Mouse (Mus musculus) forebrain, embryonic 15.5 days (tissue): ENCODE results near the gene Ano6. TPM values are rescaled to one million over a fixed set of nuclear protein-coding genes. Genes with fewer than 3 reads are reported as not detected.

Experiments
- ATAC-seq: fragments of 200-750 bp; cut with Nextera tagmentation; replicated peaks from 2 replicates; pipeline ENCODE4 v1.8.0; 2017; ENCODE audit warnings: mild to moderate bottlenecking, moderate TSS enrichment, moderate library complexity
- H3K27ac ChIP-seq: fragments of 300-500 bp; sonication (generic); replicated peaks from 2 replicates; pipeline ENCODE4 v1.5.1; 2015; ENCODE audit warnings: mild to moderate bottlenecking, inconsistent platforms
- H3K27me3 ChIP-seq: fragments of 300-500 bp; sonication (generic); 2 replicates; pipeline ENCODE4 v1.6.1; 2015; ENCODE audit warnings: inconsistent platforms
- H3K36me3 ChIP-seq: fragments of 300-500 bp; sonication (generic); 2 replicates; pipeline ENCODE4 v1.6.1; 2015; ENCODE audit warnings: mild to moderate bottlenecking, inconsistent platforms
- H3K4me1 ChIP-seq: fragments of 300-500 bp; sonication (generic); 2 replicates; pipeline ENCODE4 v1.6.1; 2015; ENCODE audit warnings: inconsistent platforms
- H3K4me2 ChIP-seq: fragments of 300-500 bp; sonication (generic); replicated peaks from 2 replicates; pipeline ENCODE4 v1.6.1; 2015; ENCODE audit warnings: mild to moderate bottlenecking, inconsistent platforms
- H3K4me3 ChIP-seq: fragments of 300-500 bp; sonication (generic); 2 replicates; pipeline ENCODE4 v1.5.1; 2015; ENCODE audit warnings: mild to moderate bottlenecking, inconsistent platforms
- H3K9ac ChIP-seq: fragments of 300-500 bp; sonication (generic); replicated peaks from 2 replicates; pipeline ENCODE4 v1.6.1; 2015; ENCODE audit warnings: mild to moderate bottlenecking, inconsistent platforms
- H3K9me3 ChIP-seq: fragments of 300-500 bp; sonication (generic); 2 replicates; pipeline ENCODE4 v1.6.1; 2016; ENCODE audit warnings: inconsistent platforms
- WGBS: fragments of 180-500 bp; shearing (Covaris S2); methylation state at CpG from one replicate; pipeline ENCODE4 v1.1.7; 2015; ENCODE audit warnings: mixed read lengths; 5-methylcytosine and 5-hydroxymethylcytosine counted together
- polyA plus RNA-seq: library from polyadenylated mRNA; unstranded; fragments of >200 nt; fragmentation: Nextera tagmentation; extraction: Ambion mirVana; gene quantifications from 2 replicates; pipeline ENCODE4 v1.2.1, GENCODE M21; 2015

Gene Ano6
- polyA plus RNA-seq, 1 experiment from 2014 or later = 22.1 TPM

DNA sequence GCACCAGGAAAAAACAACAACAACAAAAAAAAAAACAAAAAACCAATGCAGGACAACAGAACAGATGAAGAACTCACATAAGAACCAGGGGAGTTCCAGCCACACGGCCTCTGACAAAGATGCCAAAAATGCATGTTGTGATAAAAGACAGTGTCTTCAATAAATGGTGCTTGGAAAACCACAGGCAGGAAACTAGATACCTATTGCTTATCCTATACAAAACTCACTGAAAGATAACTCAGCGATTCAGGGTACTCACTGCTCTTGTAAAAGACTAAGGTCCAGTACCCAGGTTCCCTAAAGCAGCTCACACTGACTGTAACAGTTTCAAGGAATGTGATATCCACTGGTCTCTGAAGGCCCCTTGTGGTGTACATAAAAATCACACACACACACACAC, 20.3 kb upstream of the Ano6 start:
- H3K9ac ChIP-seq = no peak overlapping the region
- no peaks in the 10 kb centered on the region for H3K36me3 ChIP-seq
- 93% methylated on average over 2 of the region's 2 CpGs for WGBS
- no peak for ATAC-seq
- no peak overlapping the region for H3K4me2 ChIP-seq
- no peaks in the 10 kb centered on the region for H3K4me1 ChIP-seq
- no peaks in the 10 kb centered on the region for H3K27me3 ChIP-seq
- H3K27ac ChIP-seq = no peak overlapping the region
- no peaks in the 10 kb centered on the region for H3K9me3 ChIP-seq
- no peak overlapping the region for H3K4me3 ChIP-seq

DNA sequence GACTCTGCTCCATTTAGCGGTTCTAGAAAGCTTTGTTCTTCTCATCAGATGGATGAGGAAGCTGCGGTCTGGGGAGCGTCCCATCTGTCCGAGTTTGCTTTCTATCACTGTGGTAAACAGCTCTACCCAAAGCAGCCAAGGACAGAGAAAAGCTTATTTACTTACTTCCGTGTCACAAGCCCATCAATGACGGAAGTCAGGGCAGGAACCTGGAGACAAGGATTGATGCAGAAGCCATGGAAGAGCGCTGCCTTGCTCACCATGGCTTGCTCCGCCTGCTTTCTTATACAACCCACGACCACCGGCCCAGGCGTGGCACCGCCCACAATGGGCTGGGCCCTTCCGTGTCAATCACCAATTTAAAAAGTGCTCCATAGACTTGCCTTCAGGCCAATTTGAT, 18.3 kb upstream of the Ano6 start:
- no peak overlapping the region for H3K4me3 ChIP-seq
- no peak overlapping the region for H3K27ac ChIP-seq
- WGBS = 62% methylated on average over 13 of the region's 13 CpGs
- H3K36me3 ChIP-seq = no peaks in the 10 kb centered on the region
- H3K9me3 ChIP-seq = no peaks in the 10 kb centered on the region
- H3K9ac ChIP-seq = no peak overlapping the region
- no peak for ATAC-seq
- H3K4me1 ChIP-seq = no peaks in the 10 kb centered on the region
- H3K27me3 ChIP-seq = no peaks in the 10 kb centered on the region
- no peak overlapping the region for H3K4me2 ChIP-seq

DNA sequence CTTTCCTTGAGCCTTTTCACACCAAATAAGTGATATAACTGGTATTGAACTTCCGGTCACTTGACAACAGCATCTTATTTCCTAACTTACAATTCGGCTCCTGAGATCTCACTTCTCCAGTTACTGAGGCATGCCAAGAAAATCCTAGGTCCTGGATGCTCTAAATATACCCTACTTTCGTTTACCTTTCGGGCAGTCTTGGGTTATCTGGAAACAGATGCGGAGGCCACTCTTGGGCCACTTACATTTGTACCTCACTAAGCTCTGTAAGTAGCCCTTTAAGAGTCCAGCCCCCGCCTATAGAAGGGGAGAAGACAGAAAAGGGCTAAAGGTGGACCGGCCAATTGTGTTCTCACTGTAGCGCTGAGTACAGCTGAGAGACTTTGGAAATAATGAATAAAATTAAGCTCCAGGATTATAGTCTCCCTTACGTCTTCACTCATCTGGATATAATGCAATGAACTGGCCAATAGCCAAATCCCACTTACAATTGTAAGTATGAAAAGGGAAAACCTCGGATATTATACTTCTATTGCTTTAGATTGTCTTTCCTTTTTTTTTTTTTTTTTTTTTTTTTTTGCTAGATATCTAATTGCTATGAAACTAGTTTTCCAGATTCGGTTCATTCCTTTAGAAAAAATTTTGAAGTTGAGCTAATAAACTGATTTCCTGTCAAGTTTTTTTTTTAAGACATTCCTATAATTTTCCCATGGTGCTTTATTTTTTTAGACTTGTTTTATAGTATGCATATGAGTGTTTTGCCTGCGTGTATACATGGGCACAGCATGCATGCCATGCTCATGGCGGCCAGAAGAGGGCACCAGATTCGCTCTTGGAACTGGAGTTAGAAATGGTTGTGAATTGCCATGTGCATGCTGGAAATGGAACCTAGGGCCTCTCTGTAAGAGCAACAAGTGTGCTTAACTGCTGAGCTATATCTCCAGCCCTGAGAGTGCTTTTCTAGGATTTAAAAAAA, 17.5 kb upstream of the Ano6 start:
- Histone ChIP-seq H3K9ac (no peak overlapping the region), H3K27me3 (no peaks in the 10 kb centered on the region), H3K4me3 (no peak overlapping the region), H3K27ac (no peak overlapping the region), H3K36me3 (no peaks in the 10 kb centered on the region), H3K9me3 (no peaks in the 10 kb centered on the region), H3K4me2 (no peak overlapping the region), H3K4me1 (no peaks in the 10 kb centered on the region)
- ATAC-seq = no peak
- 32% methylated on average over 14 of the region's 14 CpGs for WGBS

DNA sequence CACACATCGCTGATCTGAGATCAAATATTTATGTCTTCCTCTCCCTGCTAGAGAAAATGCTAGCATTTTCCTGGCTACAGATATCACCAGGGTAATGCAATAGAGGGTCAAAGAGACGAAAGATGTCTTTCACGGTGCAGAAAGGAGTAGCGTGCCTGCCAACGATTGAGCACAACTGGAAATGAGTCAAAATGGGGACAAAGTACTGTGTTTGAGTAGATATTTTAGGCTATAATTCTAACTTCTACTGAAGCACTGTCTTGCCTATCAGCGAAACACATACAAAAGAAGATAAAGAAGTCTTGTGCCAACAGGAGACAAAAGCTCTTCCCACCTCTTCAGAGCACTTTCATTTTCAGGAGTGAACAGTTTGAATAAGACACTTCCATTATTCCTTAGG, 16.4 kb upstream of the Ano6 start:
- no peak overlapping the region for H3K4me2 ChIP-seq
- 76% methylated on average over 6 of the region's 6 CpGs for WGBS
- H3K9ac ChIP-seq = no peak overlapping the region
- H3K36me3 ChIP-seq = no peaks in the 10 kb centered on the region
- no peak overlapping the region for H3K27ac ChIP-seq
- H3K9me3 ChIP-seq = no peaks in the 10 kb centered on the region
- no peak for ATAC-seq
- H3K4me1 ChIP-seq = no peaks in the 10 kb centered on the region
- H3K4me3 ChIP-seq = no peak overlapping the region
- no peaks in the 10 kb centered on the region for H3K27me3 ChIP-seq

DNA sequence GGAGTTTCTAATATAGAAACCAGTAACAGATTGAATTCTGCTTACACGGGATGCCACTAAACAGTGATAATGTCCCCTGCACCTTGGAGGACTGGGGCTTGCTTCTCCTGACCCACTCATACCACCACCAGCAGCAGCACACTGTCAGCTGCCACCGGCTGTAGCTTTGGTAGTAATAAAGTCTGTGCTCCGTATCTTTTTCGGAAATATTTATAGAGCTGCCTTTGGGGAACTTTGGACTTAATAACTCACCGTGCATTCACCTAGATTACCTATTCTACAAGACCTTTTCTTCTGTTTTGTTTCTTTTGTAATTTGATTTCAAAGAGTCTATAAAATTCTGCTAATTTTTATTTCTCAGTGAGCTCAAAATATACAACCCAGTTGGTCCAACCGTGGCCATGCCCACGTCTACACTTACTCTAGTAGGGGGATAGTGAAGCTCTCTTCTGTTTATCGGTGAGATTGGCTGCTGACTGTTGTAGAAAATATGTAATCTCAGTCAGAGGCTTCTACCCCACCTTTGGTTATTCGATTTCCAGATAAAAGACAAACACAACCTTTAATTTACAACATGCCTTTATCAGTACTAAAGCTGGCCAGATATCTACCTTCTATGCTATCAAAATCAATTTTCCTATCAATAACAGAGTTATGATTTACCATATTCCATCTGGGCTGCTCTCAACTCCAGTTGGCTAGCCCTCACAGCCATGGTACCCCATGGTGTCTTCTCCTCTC, 15.8 kb upstream of the Ano6 start:
- Histone ChIP-seq H3K27ac (no peak overlapping the region), H3K27me3 (no peaks in the 10 kb centered on the region), H3K4me2 (no peak overlapping the region), H3K4me1 (no peaks in the 10 kb centered on the region), H3K36me3 (no peaks in the 10 kb centered on the region), H3K9ac (no peak overlapping the region), H3K4me3 (no peak overlapping the region), H3K9me3 (no peaks in the 10 kb centered on the region)
- no peak for ATAC-seq
- 94% methylated on average over 9 of the region's 9 CpGs for WGBS

DNA sequence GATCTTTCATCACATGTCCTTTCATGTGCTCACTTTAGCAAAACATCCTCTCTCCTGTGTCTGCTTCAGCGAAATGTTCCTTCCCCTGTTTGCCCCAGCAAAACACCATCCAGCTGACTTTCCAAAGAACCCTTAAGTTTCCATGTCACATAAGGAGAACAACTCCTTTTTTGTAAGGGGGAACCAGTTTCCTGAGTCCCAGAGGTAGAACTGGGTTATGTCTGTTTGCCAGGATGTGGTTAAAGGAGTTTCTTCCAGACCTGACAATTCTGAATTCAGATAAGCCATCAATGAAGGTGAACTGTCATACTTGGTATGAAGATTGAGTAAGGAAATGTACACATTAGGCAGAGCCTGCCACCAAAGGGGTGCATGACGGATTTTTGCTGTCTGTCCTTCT, 12.9 kb upstream of the Ano6 start:
- H3K4me1 ChIP-seq = no peaks in the 10 kb centered on the region
- H3K4me3 ChIP-seq = no peak overlapping the region
- no peaks in the 10 kb centered on the region for H3K36me3 ChIP-seq
- no peak for ATAC-seq
- WGBS = 92% methylated on average over 2 of the region's 2 CpGs
- no peak overlapping the region for H3K9ac ChIP-seq
- no peak overlapping the region for H3K4me2 ChIP-seq
- no peaks in the 10 kb centered on the region for H3K27me3 ChIP-seq
- H3K9me3 ChIP-seq = no peaks in the 10 kb centered on the region
- H3K27ac ChIP-seq = no peak overlapping the region

DNA sequence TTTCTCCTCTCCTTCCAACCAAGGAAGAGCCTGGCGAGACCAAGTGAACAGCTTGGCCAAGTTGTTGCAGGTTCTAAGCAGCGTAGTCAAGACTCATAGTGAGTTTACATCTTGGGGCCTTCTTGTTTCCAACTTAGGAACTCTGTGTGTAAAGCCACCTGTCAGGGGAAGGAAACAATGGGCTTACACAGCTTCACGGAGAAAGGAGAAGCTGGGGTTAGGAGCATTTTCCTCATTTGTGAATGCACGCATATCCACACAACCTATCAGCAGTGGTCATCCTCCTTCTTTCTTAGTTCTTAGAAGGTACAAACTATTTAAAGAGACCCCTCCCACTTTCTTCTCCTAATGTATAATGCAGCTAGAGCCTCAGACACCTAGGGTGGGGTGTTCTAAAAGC, 11.9 kb upstream of the Ano6 start:
- Histone ChIP-seq H3K4me3 (no peak overlapping the region), H3K27ac (no peak overlapping the region), H3K4me2 (no peak overlapping the region), H3K27me3 (no peaks in the 10 kb centered on the region), H3K9me3 (no peaks in the 10 kb centered on the region), H3K4me1 (no peaks in the 10 kb centered on the region), H3K9ac (no peak overlapping the region), H3K36me3 (no peaks in the 10 kb centered on the region)
- ATAC-seq = no peak
- 92% methylated on average over 4 of the region's 4 CpGs for whole genome bisulfite sequencing

DNA sequence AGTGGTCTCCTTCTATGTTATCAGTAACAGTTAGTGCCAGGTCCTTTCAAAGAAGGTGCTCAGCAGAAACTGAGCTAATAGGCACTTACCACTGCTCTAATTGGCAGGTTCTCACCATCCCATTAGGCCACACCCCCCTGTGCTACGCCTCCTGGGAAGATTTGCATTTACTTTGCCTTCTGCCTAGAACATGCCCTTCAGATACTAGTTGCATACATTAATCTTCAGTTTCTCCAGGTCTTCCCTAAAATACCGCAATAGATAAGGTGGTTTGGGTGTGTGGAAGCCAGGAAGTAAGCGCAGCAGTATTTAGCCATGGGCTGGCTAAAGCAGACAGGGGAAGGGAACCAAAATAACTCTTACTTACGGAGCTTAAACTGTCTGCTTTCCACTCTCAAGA, 4.0 kb upstream of the Ano6 start:
- H3K4me1 ChIP-seq = peaks cover 15% of the 10 kb centered on the region
- no peak overlapping the region for H3K4me3 ChIP-seq
- H3K4me2 ChIP-seq = no peak overlapping the region
- no peaks in the 10 kb centered on the region for H3K27me3 ChIP-seq
- H3K9ac ChIP-seq = no peak overlapping the region
- no peak for ATAC-seq
- no peaks in the 10 kb centered on the region for H3K36me3 ChIP-seq
- H3K27ac ChIP-seq = no peak overlapping the region
- WGBS = 74% methylated on average over 4 of the region's 4 CpGs
- H3K9me3 ChIP-seq = no peaks in the 10 kb centered on the region

DNA sequence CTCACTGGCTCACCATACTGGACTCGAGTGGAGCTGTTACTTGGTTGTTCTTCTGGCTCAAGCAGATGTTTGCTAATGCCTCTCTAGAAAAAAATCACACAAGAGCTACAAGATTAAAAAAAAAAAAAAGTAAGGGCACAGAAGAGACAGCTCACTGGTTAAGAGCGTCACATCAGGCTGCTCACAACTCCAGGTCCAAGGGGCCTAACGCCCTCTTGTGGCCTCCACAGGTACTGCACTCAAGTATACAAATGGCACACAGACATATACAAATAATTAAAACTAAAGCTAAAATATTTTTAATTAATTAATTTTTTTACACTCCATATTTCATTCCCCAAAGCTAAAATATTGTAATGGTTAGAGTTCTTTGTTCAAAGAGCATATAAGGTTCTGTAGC, 3.1 kb upstream of the Ano6 start:
- Histone ChIP-seq H3K27ac (no peak overlapping the region), H3K36me3 (no peaks in the 10 kb centered on the region), H3K4me1 (peaks cover 24% of the 10 kb centered on the region), H3K4me2 (no peak overlapping the region), H3K4me3 (no peak overlapping the region), H3K9me3 (no peaks in the 10 kb centered on the region), H3K27me3 (no peaks in the 10 kb centered on the region), H3K9ac (no peak overlapping the region)
- no peak for ATAC-seq
- 53% methylated on average over 3 of the region's 3 CpGs for WGBS

DNA sequence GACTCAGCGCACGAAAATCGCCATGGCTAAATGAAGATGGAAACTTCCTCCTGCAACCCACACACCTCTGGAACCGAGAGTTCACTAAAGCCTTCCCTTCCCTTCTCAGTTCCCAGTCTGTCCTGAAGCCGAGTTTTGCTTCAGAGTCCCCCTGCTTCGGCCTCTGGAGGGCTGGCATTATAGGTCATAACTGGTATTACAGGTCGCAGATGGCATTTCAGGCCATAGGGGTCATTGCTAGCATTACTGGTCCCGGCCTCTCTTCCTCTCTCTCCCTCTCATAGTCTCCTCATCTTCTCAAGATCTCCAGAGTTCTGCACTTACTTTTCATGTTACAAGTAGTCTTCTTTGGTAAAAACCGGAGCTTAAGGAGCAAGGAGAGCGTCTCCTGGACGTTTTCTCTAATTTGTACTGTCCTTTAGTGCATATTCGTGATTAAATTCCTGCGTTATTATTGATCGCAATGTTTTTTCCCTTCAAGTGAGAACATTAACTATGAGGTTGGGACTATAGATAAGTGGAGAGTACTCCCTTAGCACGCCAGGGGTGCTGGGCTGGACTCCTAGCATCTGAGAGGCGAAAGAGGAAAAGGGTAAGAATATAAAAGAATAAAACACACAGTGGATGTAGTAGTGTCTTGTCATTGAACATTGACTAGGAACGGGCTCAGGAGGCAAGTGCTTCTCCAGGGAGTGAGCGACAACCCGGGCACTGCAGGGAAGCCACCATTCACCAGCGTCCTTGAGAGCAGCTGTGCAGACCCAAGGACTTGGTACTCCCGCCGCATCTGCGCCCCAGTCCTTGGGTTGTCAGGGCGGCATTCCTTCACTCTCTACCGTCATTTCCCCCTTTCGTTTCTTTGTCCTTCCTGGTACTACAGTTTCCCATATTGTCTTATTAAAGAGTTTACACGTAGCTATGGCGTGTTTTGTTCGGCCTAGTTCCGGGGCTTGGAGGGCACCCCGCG, 798 bp upstream of the Ano6 start:
- peaks cover 31% of the 10 kb centered on the region for H3K4me1 ChIP-seq
- H3K9me3 ChIP-seq = no peaks in the 10 kb centered on the region
- H3K4me2 ChIP-seq = peak overlapping the region; percentile 63
- whole genome bisulfite sequencing = 15% methylated on average over 32 of the region's 32 CpGs
- H3K36me3 ChIP-seq = no peaks in the 10 kb centered on the region
- no peaks in the 10 kb centered on the region for H3K27me3 ChIP-seq
- H3K4me3 ChIP-seq = peak overlapping the region; percentile 60
- ATAC-seq = peak; percentile 62
- H3K27ac ChIP-seq = peak overlapping the region; percentile 85
- peak overlapping the region; percentile 65 for H3K9ac ChIP-seq

DNA sequence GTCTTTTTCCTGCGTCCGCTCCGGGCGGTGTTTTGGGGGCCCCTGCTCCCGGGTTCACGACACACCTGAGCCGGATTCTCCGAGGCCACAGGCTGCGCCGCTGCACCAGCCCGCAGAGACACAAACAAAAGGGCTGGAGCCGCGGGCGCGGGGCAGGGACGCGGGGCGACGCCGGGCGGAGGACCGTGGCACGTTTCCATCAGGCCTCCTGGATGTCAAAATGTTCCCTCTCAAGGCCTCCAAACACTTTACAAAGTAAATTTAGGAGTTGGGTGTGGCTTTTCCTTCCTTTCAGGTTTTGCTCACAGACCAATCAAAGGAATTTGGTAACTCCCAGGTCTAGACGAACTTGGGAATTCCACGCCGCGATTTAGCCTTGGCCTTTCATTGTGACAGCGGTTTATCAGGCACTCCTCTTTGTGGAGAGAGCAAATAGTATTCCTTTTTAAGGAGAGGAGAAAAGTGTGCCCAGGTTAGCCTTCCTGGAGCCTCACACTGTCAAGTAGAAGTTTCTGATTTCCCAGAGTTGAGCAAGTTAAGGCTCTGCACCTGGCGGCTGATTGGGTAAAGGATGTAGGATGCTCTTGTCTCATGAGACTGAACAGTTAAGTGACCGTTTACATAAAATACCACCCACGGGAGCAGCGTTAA, 623 bp downstream of the Ano6 start:
- ATAC-seq = peak; percentile 55
- Histone ChIP-seq H3K36me3 (no peaks in the 10 kb centered on the region), H3K4me1 (peaks cover 36% of the 10 kb centered on the region), H3K4me3 (peak overlapping the region; percentile 60), H3K9ac (peak overlapping the region; percentile 65), H3K9me3 (no peaks in the 10 kb centered on the region), H3K27ac (peak overlapping the region; percentile 85), H3K4me2 (peak overlapping the region; percentile 63), H3K27me3 (no peaks in the 10 kb centered on the region)
- 2% methylated on average over 31 of the region's 32 CpGs for WGBS
